Mouse (Mus musculus) small intestine, adult 2 months (tissue): ENCODE results near the gene Zfp748. TPM values are rescaled to one million over a fixed set of nuclear protein-coding genes. Genes with fewer than 3 reads are reported as not detected.

Experiments used
- H3K27ac ChIP-seq: fragments of 200-500 bp; 2 replicates; pipeline ENCODE4 v1.5.1; 2012; ENCODE audit warnings: low read depth, low read length, control low read depth, inconsistent platforms; ENCODE audit not compliant: insufficient read depth
- H3K27me3 ChIP-seq: fragments of 200-500 bp; 2 replicates; pipeline ENCODE4 v1.6.1; 2012; ENCODE audit warnings: mild to moderate bottlenecking, moderate library complexity, low read length, inconsistent platforms; ENCODE audit not compliant: control insufficient read depth, insufficient read depth
- H3K36me3 ChIP-seq: fragments of 200-500 bp; 2 replicates; pipeline ENCODE4 v1.6.1; 2012; ENCODE audit warnings: mild to moderate bottlenecking, low read length, control low read depth, inconsistent platforms; ENCODE audit not compliant: control insufficient read depth, insufficient read depth
- H3K4me1 ChIP-seq: fragments of 200-500 bp; 2 replicates; pipeline ENCODE4 v1.6.1; 2012; ENCODE audit warnings: low read length, inconsistent platforms, mixed read lengths; ENCODE audit not compliant: control insufficient read depth, insufficient read depth, insufficient read length
- H3K4me3 ChIP-seq: fragments of 200-500 bp; 2 replicates; pipeline ENCODE4 v1.5.1; 2012; ENCODE audit warnings: low read depth, mild to moderate bottlenecking, control low read depth, inconsistent platforms, low read length, moderate library complexity
- CTCF ChIP-seq: fragments of 200-500 bp; IDR thresholded peaks from 2 replicates; pipeline ENCODE4 v1.5.1; 2012; ENCODE audit warnings: low read depth, mild to moderate bottlenecking, control low read depth, inconsistent platforms, low read length, moderate library complexity, mixed read lengths; ENCODE audit not compliant: insufficient replicate concordance, insufficient read length; ENCODE audit errors: extremely low read depth
- POLR2A ChIP-seq: fragments of 200-500 bp; IDR thresholded peaks from 2 replicates; pipeline ENCODE4 v1.6.1; 2012; ENCODE audit warnings: low read depth, mild to moderate bottlenecking, control low read depth, inconsistent platforms, low read length, moderate library complexity
- WGBS: fragments of 180-500 bp; shearing (Covaris S2); methylation state at CpG from one replicate; pipeline ENCODE4 v1.1.7; 2018; 5-methylcytosine and 5-hydroxymethylcytosine counted together
- polyA plus RNA-seq: library from polyadenylated mRNA; depleted of rRNA; stranded (reverse); fragments of >200 nt; gene quantifications from 2 replicates; pipeline ENCODE4 v1.2.3, GENCODE M21; 2012; rRNA removed

The Zfp748 gene
- polyA plus RNA-seq, 1 experiment = 1.2 TPM

- Histone ChIP-seq H3K27me3 (no peaks in the 10 kb centered on the region), H3K4me3 (no peak overlapping the region), H3K4me1 (peaks cover 2% of the 10 kb centered on the region; the same call in 1 of the 2 replicates), H3K27ac (no peak overlapping the region), H3K36me3 (no peaks in the 10 kb centered on the region)
- WGBS = 90% methylated on average over 1 of the region's 1 CpGs
- TF ChIP-seq CTCF (no peak), POLR2A (no peak)
Observed at GRCm38 (mm10) chr13:67500908-67501307, 52.7 kb downstream of the Zfp748 start.

GRCm38 (mm10) chr13:67500084-67500719 lies 53.4 kb downstream of the Zfp748 start, which contains the start of gene Zfp58:
Gene Zfp58, minus strand, starts transcription at chr13:67500555.
- Histone ChIP-seq H3K36me3 (no peaks in the 10 kb centered on the region), H3K27me3 (no peaks in the 10 kb centered on the region), H3K4me3 (peak within 1 kb of the TSS; percentile 75), H3K4me1 (peaks cover 2% of the 10 kb centered on the region; the same call in 1 of the 2 replicates), H3K27ac (no peak within 1 kb of the TSS)
- WGBS = under 1% methylated on average over 22 of the region's 22 CpGs
- TF ChIP-seq POLR2A = peak; percentile 41; the same call in 1 of the 2 replicates
- no peak for TF ChIP-seq CTCF

- Histone ChIP-seq H3K27me3 (no peaks in the 10 kb centered on the region), H3K4me3 (no peak overlapping the region), H3K4me1 (peaks cover 2% of the 10 kb centered on the region; the same call in 1 of the 2 replicates), H3K27ac (no peak overlapping the region), H3K36me3 (peaks cover 25% of the 10 kb centered on the region)
- no peak for TF ChIP-seq POLR2A
- no peak for TF ChIP-seq CTCF
- 94% methylated on average over 1 of the region's 1 CpGs for WGBS
Observed at GRCm38 (mm10) chr13:67495631-67496030, 58.0 kb downstream of the Zfp748 start.

Other genes with a start within 250 kb of the Zfp748 start
- 0.22 and 0.27 TPM in 2 replicates for gene Zfp457, start 247.3 kb downstream of the Zfp748 start, polyA plus RNA-seq
- gene Zfp595, start 221.3 kb downstream of the Zfp748 start, polyA plus RNA-seq = 0.04 and 0.14 TPM in 2 replicates
- gene Gm28044, start 193.3 kb downstream of the Zfp748 start, polyA plus RNA-seq = not detected in 2 replicates
- gene Zfp953, start 193.2 kb downstream of the Zfp748 start, polyA plus RNA-seq = 0.06 TPM in 1 of 2 replicates, not detected in the other
- gene Gm28041, start 178.1 kb downstream of the Zfp748 start, polyA plus RNA-seq = not detected in 2 replicates
- gene Zfp456, start 178.0 kb downstream of the Zfp748 start, polyA plus RNA-seq = 0.04 and 0.11 TPM in 2 replicates
- gene Zfp429, start 154.0 kb downstream of the Zfp748 start, polyA plus RNA-seq = 0.60 and 0.65 TPM in 2 replicates
- 0.08 and 0.11 TPM in 2 replicates for gene Zfp459, start 132.4 kb downstream of the Zfp748 start, polyA plus RNA-seq
- 0.08 and 0.58 TPM in 2 replicates for gene Zfp874a, start 102.2 kb downstream of the Zfp748 start, polyA plus RNA-seq
- gene Zfp874b, start 69.6 kb downstream of the Zfp748 start, polyA plus RNA-seq = 0.33 and 0.46 TPM in 2 replicates
- gene Zfp58, start 53.3 kb downstream of the Zfp748 start, polyA plus RNA-seq = 0.14 TPM in 1 of 2 replicates, not detected in the other
- not detected in 2 replicates for gene Gm26965, start 27.7 kb downstream of the Zfp748 start, polyA plus RNA-seq
- 8.1 and 11.7 TPM in 2 replicates for gene Zfp87, start 27.7 kb downstream of the Zfp748 start, polyA plus RNA-seq
- gene Zfp729b, start 55.9 kb upstream of the Zfp748 start, polyA plus RNA-seq = 0.01 and 0.08 TPM in 2 replicates
- not detected in 2 replicates for gene Gm49345, start 83.9 kb upstream of the Zfp748 start, polyA plus RNA-seq
- gene Zfp729a, start 84.0 kb upstream of the Zfp748 start, polyA plus RNA-seq = 0.09 and 0.46 TPM in 2 replicates
- 1.4 and 2.2 TPM in 2 replicates for gene Zfp738, start 133.2 kb upstream of the Zfp748 start, polyA plus RNA-seq
- 0.08 and 0.13 TPM in 2 replicates for gene Zfp65, start 175.3 kb upstream of the Zfp748 start, polyA plus RNA-seq
- gene Zfp85, start 201.4 kb upstream of the Zfp748 start, polyA plus RNA-seq = 0.10 TPM in 1 of 2 replicates, not detected in the other
- gene Zfp493, start 225.9 kb upstream of the Zfp748 start, polyA plus RNA-seq = 0.22 and 0.28 TPM in 2 replicates